Mouse (Mus musculus): ENCODE results near the gene Myo16. TPM values are rescaled to one million over a fixed set of nuclear protein-coding genes. Genes with fewer than 3 reads are reported as not detected.

Gene Myo16
- total and polyA plus RNA-seq, 3 experiments, result not detected

DNA sequence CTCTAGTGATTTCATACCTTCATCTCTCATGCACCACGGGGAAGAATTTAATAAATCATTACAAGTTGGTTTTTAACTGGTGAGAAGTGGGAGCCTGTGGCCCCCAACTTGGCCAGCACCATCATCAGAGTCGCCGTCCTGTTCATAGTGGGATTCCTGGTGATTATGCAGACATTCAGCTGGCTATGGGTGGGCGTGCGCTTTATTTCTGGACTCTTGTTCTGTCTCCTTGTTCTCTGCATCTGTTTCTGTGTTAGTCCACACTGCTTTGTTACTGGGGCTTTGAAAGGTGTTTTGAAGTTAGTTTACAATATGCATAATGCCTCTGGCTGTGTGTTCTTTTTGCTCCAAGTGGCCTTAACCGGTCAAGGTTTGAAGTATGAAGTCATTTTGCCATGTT, 439.2 kb downstream of the Myo16 start:
- H3K4me3 ChIP-seq (ENCODE audit: control insufficient read depth in 1 of 2, insufficient read depth in 1 of 2, low read depth in 2 of 2, low read length in 2 of 2), result no peak overlapping the region
- H3K79me2 ChIP-seq (ENCODE audit: control insufficient read depth, insufficient read depth, low read length, poor library complexity), result no peaks in the 10 kb centered on the region
- no peaks in the 10 kb centered on the region for H3K36me3 ChIP-seq (ENCODE audit: control insufficient read depth in 1 of 2, insufficient read depth in 2 of 2, low read length in 2 of 2)
- H3K4me1 ChIP-seq (ENCODE audit: control insufficient read depth in 1 of 2, insufficient read depth in 2 of 2, low read length in 2 of 2), result no peaks in the 10 kb centered on the region
- TF ChIP-seq ZC3H11A (IDR thresholded peaks at IDR 0.05; ENCODE audit: low read depth, low read length) (no peak), POLR2A (IDR thresholded peaks at IDR 0.05; ENCODE audit: control insufficient read depth in 1 of 2, insufficient read depth in 1 of 2, low read depth in 1 of 2, low read length in 2 of 2, poor library complexity in 1 of 2) (no peak), MAZ (IDR thresholded peaks at IDR 0.05; ENCODE audit: low read depth, low read length) (no peak), POLR2AphosphoS5 (IDR thresholded peaks at IDR 0.05; ENCODE audit: borderline replicate concordance, low read depth, low read length) (no peak), UBTF (IDR thresholded peaks at IDR 0.05; ENCODE audit: borderline replicate concordance, insufficient read depth, low read depth, low read length) (no peak)
- no peaks in the 10 kb centered on the region for H3K27me3 ChIP-seq (ENCODE audit: control insufficient read depth in 1 of 2, insufficient read depth in 2 of 2, low read length in 2 of 2)
- DNase-seq (ENCODE audit: low read depth, low spot score), result no peak
- no peak overlapping the region for H3K9ac ChIP-seq (ENCODE audit: control insufficient read depth, low read depth, low read length, poor library complexity, severe bottlenecking)
- H3K27ac ChIP-seq (ENCODE audit: control insufficient read depth, low read depth, low read length), result no peak overlapping the region
- no peaks in the 10 kb centered on the region for H3K9me3 ChIP-seq (replicated peaks; ENCODE audit: insufficient read depth, low read length)

DNA sequence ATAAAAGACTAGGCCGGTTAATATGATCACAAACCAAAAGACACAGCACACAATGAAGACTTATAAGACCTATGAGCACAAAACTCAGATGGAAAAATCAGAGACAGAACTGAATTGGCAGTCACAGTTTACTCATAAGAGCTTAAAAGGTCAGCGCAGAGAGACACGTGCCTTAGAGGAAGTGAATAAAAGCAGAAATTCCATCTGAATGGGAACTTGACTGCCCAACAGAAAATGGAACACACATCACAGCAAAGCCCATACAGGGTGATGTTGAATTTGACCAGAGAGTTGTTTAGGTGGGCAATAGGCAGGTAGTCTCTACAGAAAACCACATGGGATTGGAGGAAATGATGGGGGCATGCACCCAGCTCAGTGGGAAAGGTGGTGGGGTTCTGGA, 442.6 kb downstream of the Myo16 start:
- Histone ChIP-seq H3K27ac (ENCODE audit: control insufficient read depth, low read depth, low read length) (no peak overlapping the region), H3K4me1 (ENCODE audit: control insufficient read depth in 1 of 2, insufficient read depth in 2 of 2, low read length in 2 of 2) (no peaks in the 10 kb centered on the region), H3K9me3 (replicated peaks; ENCODE audit: insufficient read depth, low read length) (no peaks in the 10 kb centered on the region), H3K9ac (ENCODE audit: control insufficient read depth, low read depth, low read length, poor library complexity, severe bottlenecking) (no peak overlapping the region), H3K4me3 (ENCODE audit: control insufficient read depth in 1 of 2, insufficient read depth in 1 of 2, low read depth in 2 of 2, low read length in 2 of 2) (no peak overlapping the region), H3K36me3 (ENCODE audit: control insufficient read depth in 1 of 2, insufficient read depth in 2 of 2, low read length in 2 of 2) (no peaks in the 10 kb centered on the region), H3K27me3 (ENCODE audit: control insufficient read depth in 1 of 2, insufficient read depth in 2 of 2, low read length in 2 of 2) (no peaks in the 10 kb centered on the region), H3K79me2 (ENCODE audit: control insufficient read depth, insufficient read depth, low read length, poor library complexity) (no peaks in the 10 kb centered on the region)
- TF ChIP-seq RCOR1 (IDR thresholded peaks at IDR 0.05; ENCODE audit: low read depth, low read length) (no peak), UBTF (IDR thresholded peaks at IDR 0.05; ENCODE audit: borderline replicate concordance, insufficient read depth, low read depth, low read length) (no peak), CHD2 (IDR thresholded peaks at IDR 0.05; ENCODE audit: low read length) (no peak), ZMIZ1 (IDR thresholded peaks at IDR 0.05; ENCODE audit: low read depth, low read length) (no peak), MYC (IDR thresholded peaks at IDR 0.05; ENCODE audit: low read depth, low read length) (no peak), MYB (IDR thresholded peaks at IDR 0.05; ENCODE audit: low read depth, low read length) (no peak), BHLHE40 (IDR thresholded peaks at IDR 0.05; ENCODE audit: borderline replicate concordance, low read depth, low read length) (no peak), RAD21 (IDR thresholded peaks at IDR 0.05; ENCODE audit: low read depth, low read length) (no peak), ELF1 (IDR thresholded peaks at IDR 0.05; ENCODE audit: low read depth, low read length) (no peak), ZNF384 (IDR thresholded peaks at IDR 0.05; ENCODE audit: low read depth, low read length) (no peak), MAZ (IDR thresholded peaks at IDR 0.05; ENCODE audit: low read depth, low read length) (no peak), SIN3A (IDR thresholded peaks at IDR 0.05; ENCODE audit: low read length) (no peak), USF1 (IDR thresholded peaks at IDR 0.05; ENCODE audit: low read depth, low read length) (no peak)
- DNase-seq (ENCODE audit: low read depth, low spot score), result no peak
